Mouse (Mus musculus): ENCODE measurements around the gene Mid1ip1. TPM values are rescaled to one million over a fixed set of nuclear protein-coding genes. Genes with fewer than 3 reads are reported as not detected.

The Mid1ip1 gene
- 129 TPM for polyA plus RNA-seq (2014; fragmentation: Illumina TruSeq; extraction: RNeasy Lipid Tissue Mini Kit (QIAGEN cat#74804); ENCODE audit: insufficient read depth, low read depth, low replicate concordance)

DNA sequence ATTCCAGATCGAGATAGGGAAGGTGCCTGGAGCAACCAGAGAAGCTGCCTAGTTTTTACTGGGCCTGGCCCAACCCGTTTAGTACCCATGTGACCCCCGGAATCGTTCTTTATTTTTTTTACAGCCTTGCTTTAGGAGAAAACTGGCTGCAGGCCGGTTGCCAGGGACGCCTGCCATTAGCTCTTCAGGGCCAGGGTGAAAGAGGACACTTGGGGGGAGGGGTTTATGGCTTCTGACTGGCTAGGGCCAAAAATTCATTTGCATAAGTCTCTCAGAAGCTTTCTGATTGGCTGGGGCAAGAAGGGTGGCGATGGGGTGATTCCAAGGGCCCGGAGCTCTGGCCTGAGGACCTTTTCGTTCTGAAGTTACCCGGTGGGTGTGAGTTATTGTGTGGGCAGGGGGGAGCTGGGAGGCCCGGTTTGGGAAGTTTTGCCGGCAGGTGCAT lies at the start of gene Mid1ip1:
TSS of gene Mid1ip1 (plus strand) at position 318 of the 445 bp plus-strand sequence.

Other genes with a start within 250 kb of the Mid1ip1 start
- gene Tspan7, start 229.9 kb upstream of the Mid1ip1 start, polyA plus RNA-seq (2014; fragmentation: Illumina TruSeq; extraction: RNeasy Lipid Tissue Mini Kit (QIAGEN cat#74804); ENCODE audit: insufficient read depth, low read depth, low replicate concordance): 533 TPM

Data from lung, adult 10 weeks (tissue).